Mouse (Mus musculus): ENCODE data around the gene Mgat3. TPM values are rescaled to one million over a fixed set of nuclear protein-coding genes. Genes with fewer than 3 reads are reported as not detected.

Gene Mgat3
- polyA plus RNA-seq, 2 experiments: 0.33 to 0.95 TPM

DNA sequence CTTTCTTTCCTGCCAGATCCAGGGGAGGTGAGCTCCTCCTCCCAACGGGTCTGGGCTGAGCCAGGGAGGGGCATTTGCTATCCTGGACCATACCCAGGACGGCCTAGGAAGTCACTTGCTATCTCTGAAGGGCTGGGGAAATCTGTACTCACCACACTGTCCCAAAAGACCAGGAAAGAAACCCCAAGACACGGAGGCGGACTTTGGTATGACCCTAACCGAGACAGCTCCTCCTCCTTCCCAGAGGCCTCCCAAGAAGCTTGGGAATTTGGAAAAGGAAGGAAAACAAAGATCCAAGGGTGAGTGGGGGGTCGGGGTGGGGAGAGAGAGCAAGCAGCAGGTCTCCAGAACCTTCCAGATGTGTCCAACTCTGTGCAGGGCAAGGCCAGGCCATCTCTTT lies 1.7 kb upstream of the Mgat3 start:
- no peak overlapping the region for H3K27ac ChIP-seq
- H3K27me3 ChIP-seq (ENCODE audit: control insufficient read depth, insufficient read depth, low read length): peaks cover 46% of the 10 kb centered on the region
- H3K36me3 ChIP-seq (replicated peaks; ENCODE audit: control insufficient read depth, insufficient read depth, low read depth): no peaks in the 10 kb centered on the region
- H3K4me1 ChIP-seq (replicated peaks; ENCODE audit: control insufficient read depth in 2 of 2, insufficient read depth in 2 of 2, low read length in 1 of 2): no peaks in the 10 kb centered on the region; a peak in 2 of 4 replicates
- 19% methylated on average over 6 of the region's 6 CpGs for WGBS (ENCODE audit: insufficient replicate concordance)
- ATAC-seq (ENCODE audit: insufficient read depth) (no peak), DNase-seq (ENCODE audit: low read depth in 3 of 3, low spot score in 3 of 3) (no peak)
- no peak overlapping the region for H3K9ac ChIP-seq (replicated peaks)
- no peak overlapping the region for H3K4me2 ChIP-seq (ENCODE audit: low read depth)
- TF ChIP-seq EP300 (IDR thresholded peaks at IDR 0.05; ENCODE audit: low read depth) (no peak), CTCF (IDR thresholded peaks at IDR 0.05; ENCODE audit: low read depth) (no peak)
- H3K9me3 ChIP-seq (ENCODE audit: control insufficient read depth, low read length): no peaks in the 10 kb centered on the region
- H3K4me3 ChIP-seq (ENCODE audit: insufficient read depth in 1 of 2, low read depth in 2 of 2, low read length in 2 of 2): no peak overlapping the region

GRCm38 (mm10) chr15:80173781-80174597 lies 468 bp downstream of the Mgat3 start:
- no peaks in the 10 kb centered on the region for H3K9me3 ChIP-seq (ENCODE audit: control insufficient read depth, low read length)

DNA sequence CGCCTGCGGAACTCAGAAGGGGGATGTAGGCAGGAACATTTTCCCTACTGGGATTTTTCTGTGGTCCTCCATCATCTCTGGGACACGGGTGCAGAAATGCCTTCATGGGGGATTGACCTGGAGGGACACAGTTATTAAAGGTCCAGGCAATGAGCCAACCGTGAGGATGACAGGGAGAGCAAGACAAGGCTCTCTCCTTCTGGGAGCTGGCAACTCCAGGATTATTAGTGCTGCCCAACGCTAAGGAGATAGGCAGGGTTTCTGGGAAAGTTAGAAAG lies 1.0 kb downstream of the Mgat3 start:
- peaks cover 46% of the 10 kb centered on the region for H3K27me3 ChIP-seq (ENCODE audit: control insufficient read depth, insufficient read depth, low read length)
- no peak overlapping the region; a peak in 1 of 4 replicates for H3K4me3 ChIP-seq (ENCODE audit: insufficient read depth in 1 of 2, low read depth in 2 of 2, low read length in 2 of 2)
- H3K9ac ChIP-seq (replicated peaks): no peak overlapping the region
- DNase-seq (ENCODE audit: low read depth in 3 of 3, low spot score in 3 of 3) (no peak), ATAC-seq (ENCODE audit: insufficient read depth) (no peak)
- peak overlapping the region; percentile 56; the same call in 1 of the 2 replicates for H3K4me2 ChIP-seq (ENCODE audit: low read depth)
- H3K27ac ChIP-seq: no peak overlapping the region
- H3K4me1 ChIP-seq (replicated peaks; ENCODE audit: control insufficient read depth in 2 of 2, insufficient read depth in 2 of 2, low read length in 1 of 2): no peaks in the 10 kb centered on the region; a peak in 2 of 4 replicates
- no peaks in the 10 kb centered on the region for H3K9me3 ChIP-seq (ENCODE audit: control insufficient read depth, low read length)
- no peaks in the 10 kb centered on the region for H3K36me3 ChIP-seq (replicated peaks; ENCODE audit: control insufficient read depth, insufficient read depth, low read depth)
- no peak for TF ChIP-seq EP300 (IDR thresholded peaks at IDR 0.05; ENCODE audit: low read depth)
- TF ChIP-seq CTCF (IDR thresholded peaks at IDR 0.05; ENCODE audit: low read depth): no peak
- 17% methylated on average over 5 of the region's 5 CpGs for WGBS (ENCODE audit: insufficient replicate concordance)

More at GRCm38 (mm10) chr15:80173781-80174597, 468 bp downstream of the Mgat3 start:
- no peak overlapping the region; the same call in 1 of the 2 replicates for H3K9ac ChIP-seq (replicated peaks)
- 4% methylated on average over 54 of the region's 60 CpGs for WGBS (ENCODE audit: insufficient replicate concordance)
- TF ChIP-seq CTCF (IDR thresholded peaks at IDR 0.05; ENCODE audit: low read depth): no peak
- TF ChIP-seq EP300 (IDR thresholded peaks at IDR 0.05; ENCODE audit: low read depth): no peak
- no peak overlapping the region for H3K27ac ChIP-seq
- H3K4me1 ChIP-seq (replicated peaks; ENCODE audit: control insufficient read depth in 2 of 2, insufficient read depth in 2 of 2, low read length in 1 of 2): no peaks in the 10 kb centered on the region; a peak in 2 of 4 replicates
- no peak for DNase-seq (ENCODE audit: low read depth in 3 of 3, low spot score in 3 of 3)
- H3K27me3 ChIP-seq (ENCODE audit: control insufficient read depth, insufficient read depth, low read length): peaks cover 46% of the 10 kb centered on the region
- ATAC-seq (ENCODE audit: insufficient read depth): no peak
- no peaks in the 10 kb centered on the region for H3K36me3 ChIP-seq (replicated peaks; ENCODE audit: control insufficient read depth, insufficient read depth, low read depth)
- H3K4me2 ChIP-seq (ENCODE audit: low read depth): peak overlapping the region; percentile 56
- peak overlapping the region; percentile 47 to 56 for H3K4me3 ChIP-seq (ENCODE audit: insufficient read depth in 1 of 2, low read depth in 2 of 2, low read length in 2 of 2)

DNA sequence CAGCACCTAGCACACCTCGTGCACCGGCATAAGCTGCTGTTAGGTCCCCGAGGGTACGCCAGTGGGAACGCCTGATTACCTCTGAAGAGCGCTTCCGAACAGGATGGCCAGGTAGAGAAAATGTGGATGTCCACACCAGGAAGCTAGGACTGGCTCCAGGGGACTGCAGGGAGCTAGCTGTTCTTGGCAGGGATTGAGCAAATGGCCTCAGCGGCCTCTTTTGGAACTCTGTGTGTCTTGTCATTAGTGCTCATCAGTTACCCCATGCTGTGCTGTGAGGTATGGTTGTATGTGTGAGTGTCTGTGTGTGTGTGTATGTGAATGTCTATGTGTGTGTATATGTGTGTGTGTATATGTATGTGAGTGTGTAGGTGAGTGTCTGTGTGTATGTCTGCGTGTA lies 1.8 kb downstream of the Mgat3 start:
- Histone ChIP-seq H3K4me1 (replicated peaks; ENCODE audit: control insufficient read depth in 2 of 2, insufficient read depth in 2 of 2, low read length in 1 of 2) (peaks cover 0 to 2% of the 10 kb centered on the region in 2 experiments; a peak in 2 of 4 replicates), H3K27ac (no peak overlapping the region), H3K27me3 (ENCODE audit: control insufficient read depth, insufficient read depth, low read length) (peaks cover 46% of the 10 kb centered on the region), H3K9me3 (ENCODE audit: control insufficient read depth, low read length) (no peaks in the 10 kb centered on the region), H3K36me3 (replicated peaks; ENCODE audit: control insufficient read depth, insufficient read depth, low read depth) (no peaks in the 10 kb centered on the region), H3K4me3 (ENCODE audit: insufficient read depth in 1 of 2, low read depth in 2 of 2, low read length in 2 of 2) (no peak overlapping the region), H3K9ac (replicated peaks) (no peak overlapping the region), H3K4me2 (ENCODE audit: low read depth) (no peak overlapping the region)
- no peak for ATAC-seq (ENCODE audit: insufficient read depth)
- no peak for DNase-seq (ENCODE audit: low read depth in 3 of 3, low spot score in 3 of 3)
- WGBS (ENCODE audit: insufficient replicate concordance): 66% methylated on average over 9 of the region's 9 CpGs
- TF ChIP-seq EP300 (IDR thresholded peaks at IDR 0.05; ENCODE audit: low read depth): no peak
- no peak for TF ChIP-seq CTCF (IDR thresholded peaks at IDR 0.05; ENCODE audit: low read depth)

- Histone ChIP-seq H3K4me1 (replicated peaks; ENCODE audit: control insufficient read depth in 2 of 2, insufficient read depth in 2 of 2, low read length in 1 of 2) (peaks cover 2 to 6% of the 10 kb centered on the region in 2 experiments; a peak in 3 of 4 replicates), H3K27ac (no peak overlapping the region), H3K4me2 (ENCODE audit: low read depth) (no peak overlapping the region), H3K36me3 (replicated peaks; ENCODE audit: control insufficient read depth, insufficient read depth, low read depth) (no peaks in the 10 kb centered on the region), H3K9me3 (ENCODE audit: control insufficient read depth, low read length) (no peaks in the 10 kb centered on the region), H3K4me3 (ENCODE audit: insufficient read depth in 1 of 2, low read depth in 2 of 2, low read length in 2 of 2) (no peak overlapping the region), H3K9ac (replicated peaks) (no peak overlapping the region), H3K27me3 (ENCODE audit: control insufficient read depth, insufficient read depth, low read length) (peaks cover 46% of the 10 kb centered on the region)
- TF ChIP-seq EP300 (IDR thresholded peaks at IDR 0.05; ENCODE audit: low read depth) (no peak), CTCF (IDR thresholded peaks at IDR 0.05; ENCODE audit: low read depth) (no peak)
- ATAC-seq (ENCODE audit: insufficient read depth) (no peak), DNase-seq (ENCODE audit: low read depth in 3 of 3, low spot score in 3 of 3) (no peak)
- 61% methylated on average over 5 of the region's 6 CpGs for WGBS (ENCODE audit: insufficient replicate concordance)
These were observed 2.2 kb downstream of the Mgat3 start for GRCm38 (mm10) chr15:80175756-80176155.
